Mouse (Mus musculus): ENCODE measurements around the gene Eif4e. TPM values are rescaled to one million over a fixed set of nuclear protein-coding genes. Genes with fewer than 3 reads are reported as not detected.

The Eif4e gene
- polyA plus RNA-seq, 1 experiment from 2014 or later: 240 TPM

- no peaks in the 10 kb centered on the region for H3K4me1 ChIP-seq (replicated peaks; ENCODE audit: insufficient read depth, low read length)
- H3K9me3 ChIP-seq (replicated peaks; ENCODE audit: low read length): no peaks in the 10 kb centered on the region
- ATAC-seq (replicated peaks; ENCODE audit: low FRiP score, low read depth) (no peak), DNase-seq (ENCODE audit: low spot score) (no peak)
- WGBS: 44% methylated on average over 15 of the region's 15 CpGs
- H3K27ac ChIP-seq: no peak overlapping the region
- H3K27me3 ChIP-seq (ENCODE audit: insufficient read depth, low read length): no peaks in the 10 kb centered on the region
- no peak overlapping the region for H3K4me2 ChIP-seq (ENCODE audit: low read length)
- H3K9ac ChIP-seq (ENCODE audit: low read depth, low read length): no peak overlapping the region
- H3K36me3 ChIP-seq (ENCODE audit: insufficient read depth, low read length): no peaks in the 10 kb centered on the region
- H3K4me3 ChIP-seq (replicated peaks; ENCODE audit: low read depth, low read length): no peak overlapping the region
- no peak for TF ChIP-seq CTCF (IDR thresholded peaks at IDR 0.05; ENCODE audit: low read depth)
Measured at GRCm38 (mm10) chr3:138499854-138500740, 25.9 kb upstream of the Eif4e start.

- ATAC-seq (replicated peaks; ENCODE audit: low FRiP score, low read depth): no peak
- H3K4me1 ChIP-seq (replicated peaks; ENCODE audit: insufficient read depth, low read length): no peaks in the 10 kb centered on the region
- H3K4me3 ChIP-seq (replicated peaks; ENCODE audit: low read depth, low read length): no peak overlapping the region
- H3K27me3 ChIP-seq (ENCODE audit: insufficient read depth, low read length): no peaks in the 10 kb centered on the region
- no peaks in the 10 kb centered on the region for H3K9me3 ChIP-seq (replicated peaks; ENCODE audit: low read length)
- 81% methylated on average over 11 of the region's 11 CpGs for WGBS
- no peak overlapping the region for H3K4me2 ChIP-seq (ENCODE audit: low read length)
- no peak overlapping the region for H3K27ac ChIP-seq
- no peak overlapping the region for H3K9ac ChIP-seq (ENCODE audit: low read depth, low read length)
- no peaks in the 10 kb centered on the region for H3K36me3 ChIP-seq (ENCODE audit: insufficient read depth, low read length)
- no peak for TF ChIP-seq CTCF (IDR thresholded peaks at IDR 0.05; ENCODE audit: low read depth)
- DNase-seq (ENCODE audit: low spot score): no peak
Measured at GRCm38 (mm10) chr3:138503754-138504153, 22.2 kb upstream of the Eif4e start.

GRCm38 (mm10) chr3:138506749-138507148, 19.2 kb upstream of the Eif4e start:
- H3K4me3 ChIP-seq (replicated peaks; ENCODE audit: low read depth, low read length): no peak overlapping the region
- peak; percentile 73 for TF ChIP-seq CTCF (IDR thresholded peaks at IDR 0.05; ENCODE audit: low read depth)
- H3K4me2 ChIP-seq (ENCODE audit: low read length): no peak overlapping the region
- no peaks in the 10 kb centered on the region for H3K36me3 ChIP-seq (ENCODE audit: insufficient read depth, low read length)
- no peak overlapping the region for H3K27ac ChIP-seq
- 57% methylated on average over 6 of the region's 6 CpGs for WGBS
- H3K4me1 ChIP-seq (replicated peaks; ENCODE audit: insufficient read depth, low read length): no peaks in the 10 kb centered on the region
- H3K9ac ChIP-seq (ENCODE audit: low read depth, low read length): no peak overlapping the region
- no peak; the same call in 1 of the 2 replicates for ATAC-seq (replicated peaks; ENCODE audit: low FRiP score, low read depth)
- no peaks in the 10 kb centered on the region for H3K27me3 ChIP-seq (ENCODE audit: insufficient read depth, low read length)
- peak; percentile 80 for DNase-seq (ENCODE audit: low spot score)
- H3K9me3 ChIP-seq (replicated peaks; ENCODE audit: low read length): no peaks in the 10 kb centered on the region

GRCm38 (mm10) chr3:138509581-138509980, 16.4 kb upstream of the Eif4e start:
- no peak for TF ChIP-seq CTCF (IDR thresholded peaks at IDR 0.05; ENCODE audit: low read depth)
- H3K27me3 ChIP-seq (ENCODE audit: insufficient read depth, low read length): no peaks in the 10 kb centered on the region
- H3K27ac ChIP-seq: no peak overlapping the region
- H3K9me3 ChIP-seq (replicated peaks; ENCODE audit: low read length): no peaks in the 10 kb centered on the region
- H3K4me2 ChIP-seq (ENCODE audit: low read length): no peak overlapping the region
- DNase-seq (ENCODE audit: low spot score) (no peak), ATAC-seq (replicated peaks; ENCODE audit: low FRiP score, low read depth) (no peak)
- no peaks in the 10 kb centered on the region for H3K36me3 ChIP-seq (ENCODE audit: insufficient read depth, low read length)
- H3K4me3 ChIP-seq (replicated peaks; ENCODE audit: low read depth, low read length): no peak overlapping the region
- no peak overlapping the region for H3K9ac ChIP-seq (ENCODE audit: low read depth, low read length)
- WGBS: 85% methylated on average over 2 of the region's 2 CpGs
- 0 out of 2 replicates have a peak, but pooled peaks cover 3% of the 10 kb centered on the region for H3K4me1 ChIP-seq (replicated peaks; ENCODE audit: insufficient read depth, low read length)

- 39% methylated on average over 5 of the region's 5 CpGs for WGBS
- Histone ChIP-seq H3K4me1 (replicated peaks; ENCODE audit: insufficient read depth, low read length) (0 out of 2 replicates have a peak, but pooled peaks cover 3% of the 10 kb centered on the region), H3K9me3 (replicated peaks; ENCODE audit: low read length) (no peaks in the 10 kb centered on the region), H3K36me3 (ENCODE audit: insufficient read depth, low read length) (no peaks in the 10 kb centered on the region), H3K27me3 (ENCODE audit: insufficient read depth, low read length) (no peaks in the 10 kb centered on the region), H3K27ac (no peak overlapping the region), H3K9ac (ENCODE audit: low read depth, low read length) (no peak overlapping the region), H3K4me3 (replicated peaks; ENCODE audit: low read depth, low read length) (no peak overlapping the region), H3K4me2 (ENCODE audit: low read length) (no peak overlapping the region)
- TF ChIP-seq CTCF (IDR thresholded peaks at IDR 0.05; ENCODE audit: low read depth): no peak
- DNase-seq (ENCODE audit: low spot score) (no peak), ATAC-seq (replicated peaks; ENCODE audit: low FRiP score, low read depth) (no peak)
Measured at GRCm38 (mm10) chr3:138510471-138510870, 15.5 kb upstream of the Eif4e start.

GRCm38 (mm10) chr3:138513243-138513642, 12.7 kb upstream of the Eif4e start:
- Histone ChIP-seq H3K4me2 (ENCODE audit: low read length) (peak overlapping the region; percentile 41), H3K9me3 (replicated peaks; ENCODE audit: low read length) (no peaks in the 10 kb centered on the region)
- whole genome bisulfite sequencing: 29% methylated on average over 12 of the region's 12 CpGs

More at GRCm38 (mm10) chr3:138513243-138513642, 12.7 kb upstream of the Eif4e start:
- no peak overlapping the region for H3K9ac ChIP-seq (ENCODE audit: low read depth, low read length)
- no peak overlapping the region; the same call in 1 of the 2 replicates for H3K4me3 ChIP-seq (replicated peaks; ENCODE audit: low read depth, low read length)
- DNase-seq (ENCODE audit: low spot score) (peak; percentile 74), ATAC-seq (replicated peaks; ENCODE audit: low FRiP score, low read depth) (0 out of 2 replicates have a peak, but pooled peaks have one; percentile 8)
- H3K27ac ChIP-seq: no peak overlapping the region
- no peaks in the 10 kb centered on the region for H3K36me3 ChIP-seq (ENCODE audit: insufficient read depth, low read length)
- no peaks in the 10 kb centered on the region for H3K27me3 ChIP-seq (ENCODE audit: insufficient read depth, low read length)
- H3K4me1 ChIP-seq (replicated peaks; ENCODE audit: insufficient read depth, low read length): 0 out of 2 replicates have a peak, but pooled peaks cover 3% of the 10 kb centered on the region
- TF ChIP-seq CTCF (IDR thresholded peaks at IDR 0.05; ENCODE audit: low read depth): no peak
